Mouse (Mus musculus) stomach, embryonic 16.5 days (tissue): ENCODE data around the gene Rnf181. TPM values are rescaled to one million over a fixed set of nuclear protein-coding genes. Genes with fewer than 3 reads are reported as not detected.

ENCODE experiments used
- ATAC-seq: fragments of 200-750 bp; cut with Nextera tagmentation; 2 replicates; pipeline ENCODE4 v1.8.0; 2017; ENCODE audit warnings: moderate number of reproducible peaks, moderate TSS enrichment; ENCODE audit not compliant: insufficient read depth, low FRiP score
- H3K27ac ChIP-seq: fragments of 300-500 bp; sonication (generic); 2 replicates; pipeline ENCODE4 v1.5.1; 2014; ENCODE audit warnings: low read length
- H3K27me3 ChIP-seq: fragments of 300-500 bp; sonication (generic); 2 replicates; pipeline ENCODE4 v1.6.1; 2014; ENCODE audit warnings: low read length, control low read depth, mixed read lengths; ENCODE audit not compliant: control insufficient read depth, insufficient read depth
- H3K36me3 ChIP-seq: fragments of 300-500 bp; sonication (generic); 2 replicates; pipeline ENCODE4 v1.6.1; 2014; ENCODE audit warnings: low read length; ENCODE audit not compliant: control insufficient read depth, insufficient read depth
- H3K4me1 ChIP-seq: fragments of 300-500 bp; sonication (generic); 2 replicates; pipeline ENCODE4 v1.6.1; 2014; ENCODE audit warnings: low read length, control low read depth, mixed read lengths; ENCODE audit not compliant: control insufficient read depth, insufficient read depth
- H3K4me2 ChIP-seq: fragments of 300-500 bp; sonication (generic); 2 replicates; pipeline ENCODE4 v1.6.1; 2014; ENCODE audit warnings: low read depth, low read length, mixed read lengths
- H3K4me3 ChIP-seq: fragments of 300-500 bp; sonication (generic); replicated peaks from 2 replicates; pipeline ENCODE4 v1.5.1; 2014; ENCODE audit warnings: mild to moderate bottlenecking, low read length
- H3K9ac ChIP-seq: fragments of 300-500 bp; sonication (generic); 2 replicates; pipeline ENCODE4 v1.6.1; 2014; ENCODE audit warnings: low read length
- H3K9me3 ChIP-seq: fragments of 300-500 bp; sonication (generic); replicated peaks from 2 replicates; pipeline ENCODE4 v1.6.1; 2016; ENCODE audit warnings: low read length, control low read depth; ENCODE audit not compliant: control insufficient read depth
- WGBS: fragments of 180-500 bp; shearing (Covaris S2); extraction: QIAGEN DNeasy Blood & Tissue Kit; methylation state at CpG from one replicate; pipeline ENCODE4 v1.1.7; 2014; 5-methylcytosine and 5-hydroxymethylcytosine counted together
- polyA plus RNA-seq: library from polyadenylated mRNA; unstranded; fragments of >200 nt; fragmentation: Nextera tagmentation; extraction: Ambion mirVana; gene quantifications from 2 replicates; pipeline ENCODE4 v1.2.1, GENCODE M21; 2015

The Rnf181 gene
- polyA plus RNA-seq, 1 experiment from 2014 or later, result 139 TPM

DNA sequence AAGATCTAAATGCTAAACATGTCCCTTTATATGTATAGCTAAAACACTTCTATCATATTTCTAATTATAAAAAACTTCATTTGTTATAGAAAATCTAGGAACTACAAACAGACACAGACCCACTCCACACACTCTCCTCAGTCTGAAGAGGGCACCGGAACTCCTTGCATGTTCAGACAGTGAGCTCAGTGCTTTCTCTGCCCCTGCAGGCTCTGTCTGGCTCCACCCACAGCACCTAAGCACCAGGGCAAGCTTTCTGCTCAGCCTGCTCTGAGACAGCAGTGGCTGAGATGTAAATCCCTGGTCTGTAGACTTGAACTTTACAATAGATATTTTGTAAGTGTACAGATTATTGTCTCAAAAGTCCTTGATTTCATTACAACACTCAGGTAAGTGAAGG is 50.7 kb downstream of the Rnf181 start:
- WGBS, result 61% methylated on average over 1 of the region's 1 CpGs
- H3K4me3 ChIP-seq, result no peak overlapping the region

DNA sequence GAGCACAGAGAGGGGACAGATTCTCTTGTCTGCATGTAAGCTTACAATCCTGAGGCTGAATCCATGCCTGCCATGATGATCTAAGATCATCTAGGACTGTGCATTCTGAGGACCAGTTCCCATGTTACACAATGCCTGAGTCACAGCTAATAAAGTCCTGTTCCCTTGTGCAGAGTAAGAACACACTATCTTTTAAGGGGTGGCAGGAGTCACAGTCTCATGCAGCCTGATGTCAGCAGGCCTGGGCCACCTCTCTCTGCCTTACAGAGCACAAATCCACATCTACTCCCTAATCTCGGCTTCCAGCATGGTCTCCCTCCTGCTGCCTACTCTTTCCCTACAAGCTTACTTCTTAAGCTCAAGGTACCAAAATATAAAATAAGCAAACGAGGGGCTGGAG is 51.4 kb downstream of the Rnf181 start:
- 0 out of 2 replicates have a peak, but pooled peaks cover 2% of the 10 kb centered on the region for H3K36me3 ChIP-seq
- H3K27me3 ChIP-seq, result no peaks in the 10 kb centered on the region
- H3K27ac ChIP-seq, result no peak overlapping the region
- 76% methylated on average over 2 of the region's 2 CpGs for WGBS
- H3K4me3 ChIP-seq, result no peak overlapping the region
- no peaks in the 10 kb centered on the region for H3K9me3 ChIP-seq
- H3K4me2 ChIP-seq, result no peak overlapping the region
- H3K4me1 ChIP-seq, result no peaks in the 10 kb centered on the region
- H3K9ac ChIP-seq, result no peak overlapping the region
- ATAC-seq, result no peak

More for the DNA sequence above, 50.7 kb downstream of the Rnf181 start:
- no peak for ATAC-seq
- Histone ChIP-seq H3K9ac (no peak overlapping the region), H3K4me1 (no peaks in the 10 kb centered on the region), H3K9me3 (no peaks in the 10 kb centered on the region), H3K4me2 (no peak overlapping the region), H3K27me3 (no peaks in the 10 kb centered on the region), H3K36me3 (0 out of 2 replicates have a peak, but pooled peaks cover 2% of the 10 kb centered on the region), H3K27ac (no peak overlapping the region)

DNA sequence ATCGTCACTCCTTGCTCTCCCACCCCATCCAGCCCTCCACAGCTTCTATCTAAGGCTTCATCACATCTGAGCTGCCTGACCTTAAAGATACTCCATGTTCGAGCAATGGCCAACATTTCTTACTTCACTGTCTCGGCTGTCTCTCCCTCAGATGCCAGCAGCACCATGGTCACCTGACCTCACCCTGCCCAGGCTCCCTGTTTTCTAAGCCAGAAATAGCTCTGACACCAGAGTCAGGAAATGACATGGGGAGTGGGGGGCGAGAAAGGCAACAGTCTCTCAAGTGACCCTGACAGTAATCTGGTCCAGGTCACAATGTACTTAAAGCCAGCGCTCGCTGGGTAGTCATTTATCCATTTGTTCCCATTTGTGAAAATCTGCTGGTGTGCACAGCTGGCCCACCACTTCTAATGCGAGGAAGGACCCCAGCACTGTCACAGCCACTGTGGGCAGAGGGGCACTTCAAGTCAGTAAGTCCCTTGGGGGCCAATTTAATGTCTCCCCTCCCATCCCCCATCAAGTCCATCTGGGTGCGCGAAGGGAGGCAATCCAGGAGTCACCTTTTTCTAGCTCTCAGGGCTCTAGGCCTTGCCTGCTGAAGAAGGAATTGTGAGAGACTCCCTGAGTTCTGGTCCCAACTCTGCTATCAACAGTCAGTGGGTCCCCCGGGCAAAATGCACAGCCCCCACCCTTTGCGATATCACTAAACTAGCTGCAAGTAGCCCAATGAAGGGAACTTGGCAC is 53.5 kb downstream of the Rnf181 start:
- Histone ChIP-seq H3K36me3 (0 out of 2 replicates have a peak, but pooled peaks cover 2% of the 10 kb centered on the region), H3K4me2 (no peak overlapping the region), H3K27me3 (no peaks in the 10 kb centered on the region), H3K9ac (no peak overlapping the region), H3K27ac (no peak overlapping the region), H3K4me1 (no peaks in the 10 kb centered on the region), H3K9me3 (no peaks in the 10 kb centered on the region), H3K4me3 (no peak overlapping the region)
- no peak for ATAC-seq
- 85% methylated on average over 11 of the region's 11 CpGs for WGBS

DNA sequence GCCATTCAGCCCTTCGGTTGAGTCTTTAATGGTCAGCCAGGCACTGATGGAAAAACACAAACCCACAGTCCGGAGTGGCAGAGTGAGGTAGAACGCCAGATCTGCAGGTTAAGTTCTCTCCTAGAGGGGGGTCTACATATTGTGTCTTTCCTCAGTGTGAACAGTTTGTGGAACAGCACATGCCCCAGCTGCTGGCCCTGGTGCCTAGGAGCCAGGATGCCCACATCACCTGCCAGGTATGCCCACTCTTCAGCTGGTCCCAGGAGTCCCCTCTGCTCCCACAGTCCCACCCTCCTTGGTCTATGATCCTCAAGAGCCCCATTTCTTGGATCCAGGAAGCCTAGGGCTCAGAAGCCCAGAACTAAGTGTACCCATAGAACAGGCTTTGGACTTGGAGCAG is 54.6 kb downstream of the Rnf181 start:
- Histone ChIP-seq H3K9me3 (no peaks in the 10 kb centered on the region), H3K4me2 (no peak overlapping the region), H3K4me1 (no peaks in the 10 kb centered on the region), H3K27me3 (no peaks in the 10 kb centered on the region), H3K4me3 (no peak overlapping the region), H3K9ac (no peak overlapping the region), H3K36me3 (no peaks in the 10 kb centered on the region), H3K27ac (no peak overlapping the region)
- 89% methylated on average over 3 of the region's 3 CpGs for WGBS
- no peak for ATAC-seq

Other genes starting within 250 kb of the Rnf181 start
- 8.6 and 9.2 TPM in 2 replicates for gene Atoh8, start 131.4 kb downstream of the Rnf181 start, polyA plus RNA-seq
- gene Sftpb, start 62.3 kb downstream of the Rnf181 start, polyA plus RNA-seq, result not detected in 2 replicates
- gene Usp39, start 21.8 kb downstream of the Rnf181 start, polyA plus RNA-seq, result 29.7 and 31.4 TPM in 2 replicates
- gene 0610030E20Rik, start 19.6 kb downstream of the Rnf181 start, polyA plus RNA-seq, result 25.9 and 26.7 TPM in 2 replicates
- 16.6 and 18.5 TPM in 2 replicates for gene Tmem150a, start 11.5 kb downstream of the Rnf181 start, polyA plus RNA-seq
- gene Vamp5, start 13.5 kb upstream of the Rnf181 start, polyA plus RNA-seq, result 25.2 and 30.4 TPM in 2 replicates
- gene Vamp8, start 23.7 kb upstream of the Rnf181 start, polyA plus RNA-seq, result 244 and 269 TPM in 2 replicates
- 34.7 and 35.3 TPM in 2 replicates for gene Ggcx, start 47.4 kb upstream of the Rnf181 start, polyA plus RNA-seq
- gene Mat2a, start 72.6 kb upstream of the Rnf181 start, polyA plus RNA-seq, result 298 and 309 TPM in 2 replicates
- gene Sh2d6, start 154.8 kb upstream of the Rnf181 start, polyA plus RNA-seq, result 0.21 and 0.24 TPM in 2 replicates
- gene Capg, start 177.4 kb upstream of the Rnf181 start, polyA plus RNA-seq, result 142 and 180 TPM in 2 replicates
- 18.1 and 19.6 TPM in 2 replicates for gene Elmod3, start 231.5 kb upstream of the Rnf181 start, polyA plus RNA-seq
- gene Retsat, start 231.5 kb upstream of the Rnf181 start, polyA plus RNA-seq, result 29.6 and 32.7 TPM in 2 replicates